Mouse (Mus musculus) retina, embryonic 14.5 days (tissue): ENCODE data around the gene Gm9573.

Experiments
- DNase-seq: peaks from one replicate; pipeline ENCODE4 v3.0.0-alpha.2; 2015; ENCODE audit warnings: low spot score

The Gm9573 gene

DNA sequence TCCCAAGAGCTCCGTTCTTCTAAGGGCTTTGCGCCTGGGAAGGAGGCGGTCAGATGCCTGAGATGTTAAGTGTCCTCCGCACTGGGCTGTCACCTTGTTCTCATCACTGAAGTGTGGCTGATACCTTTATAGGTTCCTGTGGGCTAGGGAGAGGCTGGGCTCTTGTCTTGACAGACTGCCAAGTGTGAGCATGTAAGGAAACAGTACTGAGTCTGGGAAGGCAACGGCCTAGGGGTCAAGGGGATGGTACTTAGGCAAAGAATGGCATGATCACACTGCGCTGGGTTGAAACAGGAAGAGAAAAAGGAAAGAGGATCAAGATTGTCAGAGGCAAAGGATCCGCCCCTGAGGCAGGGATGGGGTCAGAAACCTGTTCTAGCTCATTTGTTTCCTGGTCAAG, at the start of gene Gm9573:
TSS of gene Gm9573 (minus strand) at position 101 of the 400 bp plus-strand sequence.
- no peak for DNase-seq

DNA sequence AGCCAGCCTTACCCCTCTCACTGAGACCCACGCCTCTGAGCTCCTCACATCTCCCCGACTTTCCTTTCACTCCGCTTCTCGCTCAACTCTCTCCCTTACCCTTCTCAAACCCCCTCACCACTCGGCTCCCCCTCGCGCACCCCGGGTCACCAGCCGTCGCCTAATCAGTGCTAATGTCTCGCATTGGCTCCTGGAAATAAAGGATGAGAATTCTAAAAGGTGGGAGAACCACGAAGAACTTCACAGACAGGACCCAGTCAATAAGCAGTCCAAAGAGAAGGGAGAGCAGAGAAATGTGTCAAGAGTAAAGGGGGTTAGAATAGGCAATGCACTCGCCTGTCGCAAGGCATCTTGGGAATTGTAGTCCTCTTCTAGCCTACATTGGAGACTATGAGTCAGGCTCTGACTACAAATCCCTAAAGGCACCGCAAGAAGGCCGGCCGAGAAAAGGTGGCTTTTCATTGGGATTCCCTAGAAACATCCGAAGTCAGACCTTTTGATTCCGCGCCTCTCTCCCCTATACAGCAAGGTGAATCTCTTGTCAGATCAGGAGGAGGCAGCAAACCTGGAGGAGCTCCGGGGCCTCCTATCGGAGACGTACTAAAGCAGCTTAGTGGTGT, 47.1 kb upstream of the Gm9573 start, which contains the start of gene Gtf2h4:
TSS of gene Gtf2h4 (minus strand) at position 324 of the 620 bp plus-strand sequence.
- DNase-seq = peak; percentile 96

DNA sequence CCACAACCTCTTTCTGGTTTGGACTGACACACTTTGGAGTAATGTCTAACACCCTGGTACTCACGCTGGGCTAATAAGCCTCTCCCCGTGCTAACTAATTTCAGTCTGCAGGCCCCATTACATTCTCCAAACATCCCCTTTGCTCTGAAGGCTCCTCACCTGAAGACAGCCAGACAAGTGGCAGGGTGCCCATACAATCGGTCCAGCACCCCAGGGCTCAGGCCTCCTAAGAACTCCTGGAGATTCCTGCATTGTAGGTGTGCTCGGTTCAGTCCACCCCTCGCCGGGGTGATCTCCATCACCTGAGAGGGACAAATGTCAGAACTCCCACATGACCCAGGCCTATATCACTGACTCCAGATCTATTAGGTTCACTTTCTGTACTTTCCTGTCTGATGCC, 46.1 kb upstream of the Gm9573 start:
- DNase-seq = no peak

DNA sequence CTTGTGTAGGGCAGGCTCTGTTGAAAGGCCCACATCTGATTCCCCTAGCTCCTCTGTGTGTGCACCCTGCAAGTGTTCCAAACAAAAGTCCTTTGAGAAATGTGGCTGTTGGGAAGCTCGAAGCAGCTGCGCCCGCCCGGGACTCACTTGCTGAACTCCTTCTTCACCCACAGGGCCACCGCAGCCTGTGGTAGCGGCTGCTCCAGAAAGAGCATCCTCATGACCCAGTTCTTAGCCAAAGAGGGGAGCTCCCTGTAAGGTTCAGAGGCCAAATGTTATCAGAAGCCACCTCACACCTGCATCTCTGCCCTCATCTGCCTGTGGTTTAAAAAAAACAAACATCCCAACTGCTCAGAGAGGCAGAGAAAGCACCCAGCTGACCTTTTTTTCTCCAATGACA, 45.4 kb upstream of the Gm9573 start:
- no peak for DNase-seq

DNA sequence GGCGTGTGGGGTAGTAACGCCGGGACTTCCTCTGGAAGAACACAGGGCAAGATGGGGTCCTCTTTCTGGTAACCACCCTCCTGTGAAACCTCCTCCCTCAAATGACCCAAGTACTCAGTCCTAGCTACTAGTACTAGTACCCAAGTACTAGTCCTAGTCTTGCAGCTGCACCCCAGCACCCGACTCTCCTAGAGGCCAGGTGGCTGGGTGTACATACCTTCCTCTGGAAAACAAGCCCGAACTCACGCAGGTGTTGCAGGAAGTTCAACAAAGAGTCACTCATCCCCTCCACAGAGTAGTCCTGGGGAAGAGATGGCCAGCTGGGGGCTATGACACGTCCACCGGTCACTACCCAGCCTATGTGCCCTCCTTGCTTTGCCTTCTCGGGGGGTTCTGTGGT, 43.3 kb upstream of the Gm9573 start:
- no peak for DNase-seq

DNA sequence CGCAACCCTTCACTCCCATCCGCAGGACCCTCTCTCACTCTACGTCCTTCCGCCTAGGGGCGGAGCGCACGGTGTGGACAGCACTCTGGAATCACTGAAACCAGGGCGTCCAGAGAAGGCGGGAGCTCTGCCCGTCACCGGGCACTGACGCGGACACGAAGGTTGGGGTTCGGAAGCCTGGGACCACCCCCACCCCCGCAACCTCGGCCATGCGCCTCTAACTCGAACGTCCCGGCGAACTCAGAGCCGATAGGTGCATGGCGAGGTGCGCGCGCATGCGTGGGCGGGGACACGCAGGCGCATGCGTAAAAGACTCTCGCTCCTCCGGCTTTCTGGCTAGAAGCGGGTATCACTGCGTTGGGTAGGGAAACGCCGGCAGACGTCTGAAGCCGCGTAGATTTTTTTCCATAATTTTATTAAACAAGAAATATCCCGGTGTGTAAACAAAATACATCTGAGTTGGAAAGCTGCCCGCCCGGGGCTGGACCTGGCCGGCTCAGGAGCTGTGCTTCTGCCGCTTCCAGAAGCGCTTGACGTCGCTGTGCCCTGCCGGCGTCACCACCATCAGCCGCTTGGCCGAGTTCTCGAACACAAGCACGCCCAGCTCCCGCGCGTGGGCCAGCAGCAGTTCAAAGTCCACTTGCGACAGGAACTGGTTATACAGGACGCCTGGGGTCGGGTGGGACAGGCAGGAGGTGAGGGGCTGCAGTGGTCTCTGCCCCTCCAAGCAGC, 41.1 kb upstream of the Gm9573 start, which contains the start of gene Vars2:
TSS of gene Vars2 (minus strand) at position 259 of the 732 bp plus-strand sequence.
- DNase-seq = peak; percentile 98

DNA sequence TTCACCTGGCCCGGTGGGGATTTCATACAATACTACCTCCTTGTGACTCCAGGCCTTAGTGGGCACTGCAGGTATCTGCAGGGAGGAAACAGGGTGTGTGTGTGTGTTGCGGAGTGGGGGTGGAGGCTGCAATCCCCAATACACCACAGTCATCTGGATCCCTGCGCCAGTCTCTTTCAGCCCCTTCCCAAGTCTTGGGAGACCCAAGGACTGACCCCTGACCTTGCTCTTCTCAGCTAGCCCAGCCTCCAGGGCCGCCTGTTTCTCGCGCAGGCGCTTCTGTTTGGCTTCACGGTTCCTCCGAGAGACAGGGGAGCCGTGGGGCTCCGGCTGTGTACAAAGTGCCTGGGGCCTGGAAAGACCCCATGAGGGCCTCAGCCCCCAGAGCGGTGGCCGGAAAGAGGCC, 40.4 kb upstream of the Gm9573 start:
- peak; percentile 64 for DNase-seq

DNA sequence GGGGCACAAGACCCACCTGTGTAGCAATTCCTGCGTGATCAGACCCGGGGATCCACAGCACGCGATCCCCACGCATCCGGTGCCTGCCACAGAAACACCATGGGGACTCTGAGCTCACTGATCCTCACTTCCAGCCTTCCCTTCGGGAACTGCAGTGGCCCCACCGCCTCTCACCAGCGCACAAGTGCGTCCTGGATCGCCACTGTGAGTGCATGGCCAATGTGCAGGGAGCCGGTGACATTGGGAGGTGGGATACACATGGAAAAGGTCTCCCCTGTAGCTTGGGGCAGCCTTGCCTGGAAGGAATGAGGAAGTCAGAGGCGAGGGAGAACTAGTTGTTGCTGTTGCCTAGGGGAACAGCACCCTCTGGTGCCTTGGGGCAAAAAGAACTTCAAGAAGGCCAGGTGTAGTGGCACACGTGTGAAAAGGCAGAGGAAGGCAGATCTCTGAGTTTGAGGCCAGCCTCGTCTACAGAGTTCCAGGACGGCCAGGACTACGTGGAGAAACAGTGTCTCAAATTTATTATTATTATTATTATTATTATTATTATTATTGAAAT, 39.6 kb upstream of the Gm9573 start:
- no peak for DNase-seq

DNA sequence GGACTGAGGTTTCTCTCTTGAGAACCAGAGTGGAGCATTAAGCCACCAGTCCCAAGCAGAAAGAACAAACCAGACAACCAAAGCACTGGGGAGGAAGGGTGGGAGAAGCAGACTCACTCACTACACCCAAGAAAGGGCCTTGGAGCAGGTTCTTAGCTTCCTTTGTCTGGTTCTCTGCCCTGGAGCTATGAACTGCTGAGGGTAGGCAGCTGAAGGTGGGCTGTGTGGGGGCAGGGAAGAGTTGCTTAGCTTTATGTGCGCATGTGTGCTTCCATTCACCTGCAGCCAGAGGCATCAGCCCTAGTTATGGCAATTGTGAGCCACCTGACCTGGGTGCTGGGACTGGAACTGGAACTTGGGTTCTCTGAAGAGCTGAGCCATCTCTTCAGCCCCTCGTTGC, 26.6 kb upstream of the Gm9573 start:
- DNase-seq = no peak

DNA sequence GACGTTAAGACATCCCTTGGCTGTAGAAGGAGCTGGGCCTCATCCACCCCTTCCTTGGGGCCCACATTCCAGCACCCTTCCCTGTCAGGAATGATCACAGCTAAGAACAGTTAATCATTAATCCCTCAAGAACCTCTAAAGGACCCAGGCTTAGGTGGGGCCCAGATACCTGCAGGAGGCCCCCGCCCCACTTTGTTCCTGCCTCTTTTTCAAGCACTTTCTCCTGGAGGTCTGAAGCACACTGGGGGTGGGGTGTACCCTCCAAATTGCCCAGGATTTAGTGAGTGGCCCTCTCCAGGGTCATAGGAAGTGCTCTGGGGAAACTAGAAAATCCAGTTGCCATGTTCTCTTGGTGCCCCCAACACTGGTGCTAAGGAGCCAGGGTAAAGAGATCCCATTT, 23.0 kb upstream of the Gm9573 start:
- no peak for DNase-seq

DNA sequence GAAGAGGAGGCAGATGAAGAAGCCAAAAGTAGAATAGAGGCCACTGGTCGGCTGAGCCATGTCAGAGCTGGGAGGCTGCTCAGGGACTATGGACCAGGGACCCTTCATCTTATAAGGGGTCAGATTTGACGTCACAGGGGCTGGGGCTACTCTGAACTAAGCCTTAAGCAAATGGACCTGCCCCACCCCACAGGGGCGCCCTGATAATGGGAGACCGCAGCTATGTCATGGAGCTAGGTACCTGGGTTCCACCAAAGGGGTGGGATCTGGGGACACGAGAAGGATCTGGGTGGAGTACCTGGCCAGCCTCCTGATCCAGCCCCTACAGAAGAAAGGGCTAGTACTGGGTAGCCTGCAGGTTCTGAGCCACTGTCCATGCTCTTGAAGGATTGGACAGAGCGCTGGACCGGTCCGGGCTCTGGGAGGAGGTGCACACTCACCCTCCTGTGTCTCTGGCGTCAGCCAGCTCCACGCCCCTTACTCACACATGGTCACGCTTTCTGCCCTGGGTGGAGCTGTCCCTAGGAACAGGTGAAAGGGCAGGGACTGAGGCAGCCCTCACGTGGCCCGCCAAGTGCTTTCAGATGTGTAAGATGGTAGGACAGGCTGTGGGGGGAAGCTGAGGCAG, 17.3 kb upstream of the Gm9573 start, which contains the start of gene Mucl3:
TSS of gene Mucl3 (minus strand) at position 87 of the 628 bp plus-strand sequence.
- DNase-seq = no peak

DNA sequence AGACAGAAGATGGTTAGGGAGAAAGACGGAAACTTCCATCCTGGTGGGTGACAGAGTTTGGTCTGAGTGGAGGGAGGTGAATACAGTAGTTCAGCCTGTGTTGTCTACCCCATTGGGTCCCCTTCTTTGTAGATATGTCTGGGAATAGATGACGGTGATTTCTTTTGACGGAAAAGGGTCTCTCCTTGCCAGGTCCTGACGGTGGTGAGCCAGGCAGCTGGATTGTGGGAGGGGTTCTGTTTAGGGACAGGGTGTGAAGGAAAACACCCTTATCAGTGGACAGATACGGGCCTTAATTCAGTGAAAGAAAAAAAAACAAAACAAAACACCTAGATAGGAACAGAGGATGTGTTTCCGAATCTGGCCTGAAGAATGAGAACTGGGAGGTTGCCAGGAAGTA, 12.9 kb upstream of the Gm9573 start:
- no peak for DNase-seq

DNA sequence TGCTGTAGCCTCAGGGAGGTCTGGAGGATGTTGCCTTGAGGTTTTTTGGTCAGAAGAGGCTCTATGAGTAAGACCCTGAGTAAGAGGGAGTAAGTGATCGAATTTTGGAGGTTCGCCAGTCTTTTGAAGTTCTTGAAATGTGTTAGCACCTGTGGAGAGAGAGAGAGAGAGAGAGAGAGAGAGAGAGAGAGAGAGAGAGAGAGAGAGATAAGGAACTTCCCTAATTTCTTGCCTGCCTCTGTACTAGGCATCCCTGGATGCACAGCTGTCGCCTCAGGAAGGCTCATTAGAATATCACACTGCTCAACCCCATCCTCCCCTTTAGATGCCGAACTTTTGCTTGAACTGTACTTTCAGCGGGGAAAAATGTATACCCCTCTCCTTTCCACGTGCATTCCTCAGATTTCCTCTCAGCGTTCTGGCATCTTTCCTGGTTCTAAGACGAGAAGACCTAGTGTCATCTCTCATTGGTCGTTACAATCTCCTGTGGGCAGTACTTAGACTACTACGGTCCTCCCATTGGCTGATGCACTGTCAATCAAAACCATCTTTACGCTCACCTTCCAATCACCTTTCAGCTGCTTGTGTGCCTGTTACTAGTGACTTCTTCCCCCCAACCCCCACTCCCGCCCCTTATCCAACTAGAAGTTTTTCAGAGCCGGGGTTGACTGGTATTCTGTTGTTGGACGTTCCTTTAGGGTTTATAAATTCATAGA, 12.2 kb upstream of the Gm9573 start:
- peak; percentile 69 for DNase-seq

DNA sequence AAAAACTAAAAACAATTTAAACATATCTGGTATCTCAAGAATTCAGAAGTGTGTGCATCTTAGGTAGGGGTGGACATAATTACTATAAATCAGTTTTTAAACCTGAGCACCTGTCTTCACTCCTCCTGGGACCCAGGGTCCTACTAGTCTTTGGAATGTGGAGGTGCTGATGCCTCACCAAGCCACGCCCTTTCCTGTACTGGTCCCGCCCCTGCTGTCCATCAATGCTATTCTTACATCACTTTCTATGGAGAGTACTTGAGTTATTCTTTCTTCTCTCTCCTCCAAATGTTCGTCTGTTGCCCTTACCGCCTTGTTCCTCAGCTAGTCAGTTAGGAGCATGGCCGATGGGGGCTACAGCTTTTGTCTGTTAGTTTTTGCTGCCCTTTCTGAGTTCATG, 9.9 kb upstream of the Gm9573 start:
- DNase-seq = peak; percentile 44

DNA sequence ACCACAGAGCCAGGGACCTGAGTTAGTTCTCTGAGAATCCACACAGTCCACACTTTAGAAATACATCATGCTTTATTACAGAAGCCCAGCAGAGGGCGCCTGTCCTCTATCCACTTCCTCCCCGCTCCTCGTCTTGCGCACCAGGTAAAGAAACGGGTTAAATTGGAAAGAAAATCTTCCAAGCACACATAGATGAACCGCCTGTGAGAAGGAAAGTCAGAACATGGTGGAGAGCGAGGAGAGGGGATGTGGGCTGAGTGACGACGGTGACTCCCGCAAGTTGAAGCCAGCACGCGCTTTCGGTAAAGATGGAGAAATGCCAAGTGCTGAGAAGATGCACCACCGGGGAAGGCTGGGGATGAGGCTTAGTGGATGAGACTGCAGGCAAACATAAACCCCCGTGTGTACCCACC, 9.3 kb upstream of the Gm9573 start:
- DNase-seq = peak; percentile 93

DNA sequence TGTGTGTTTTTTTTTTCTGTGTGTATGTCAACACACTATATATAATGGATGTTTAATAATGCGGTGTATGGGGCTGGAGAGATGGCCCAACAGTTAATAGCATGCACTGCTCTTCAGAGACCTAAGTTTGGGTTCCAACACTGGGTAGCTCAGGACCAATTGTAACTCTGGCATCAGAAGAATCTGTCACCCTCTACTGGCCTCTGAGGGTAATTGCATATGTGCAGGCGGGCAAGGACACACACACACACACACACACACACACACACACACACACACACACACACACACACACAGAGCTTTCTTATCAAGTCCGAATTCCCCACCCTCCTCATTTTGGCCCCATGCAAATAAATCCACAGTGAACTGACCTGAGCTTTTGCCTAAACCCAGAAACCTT, 8.8 kb upstream of the Gm9573 start:
- peak; percentile 14 for DNase-seq

DNA sequence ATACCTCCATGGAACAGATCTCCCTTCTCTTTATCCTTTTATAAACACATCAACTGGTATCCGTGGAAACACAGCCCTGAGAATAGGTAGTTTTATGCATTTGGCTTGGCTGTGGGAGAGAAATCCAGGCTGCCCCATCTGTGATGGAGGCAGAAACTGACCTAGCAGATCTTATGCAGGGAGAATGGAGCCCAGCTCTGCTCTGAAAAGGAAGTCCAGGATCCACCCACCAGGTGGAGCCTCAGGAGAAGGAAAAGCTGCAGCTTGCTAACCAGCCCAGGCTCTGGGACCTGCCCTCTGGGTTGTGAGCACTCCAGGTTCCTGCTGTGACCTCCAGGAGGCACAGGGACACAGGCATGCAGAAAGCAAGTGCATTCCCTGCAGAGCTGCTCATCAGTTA, 7.6 kb upstream of the Gm9573 start:
- peak; percentile 57 for DNase-seq

DNA sequence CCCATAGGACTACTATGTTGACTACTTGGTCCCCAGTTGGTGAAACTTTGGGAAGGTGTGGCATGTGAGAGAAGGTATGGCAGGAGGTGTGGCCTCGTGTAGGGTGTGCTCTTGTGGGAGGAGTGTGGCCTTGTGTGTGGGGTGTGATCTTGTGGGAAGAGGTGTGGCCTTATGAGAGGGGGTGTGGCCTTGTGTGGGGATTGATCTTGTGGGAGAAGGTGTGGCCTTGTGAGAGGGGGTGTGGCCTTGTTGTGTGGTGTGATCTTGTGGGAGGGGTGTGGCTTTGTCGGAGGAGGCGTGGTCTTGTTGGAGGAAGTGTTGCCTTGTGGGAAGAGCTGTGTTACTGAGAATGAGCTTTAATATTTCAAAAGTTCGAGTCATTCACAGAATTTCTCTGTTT, 9.3 kb downstream of the Gm9573 start:
- no peak for DNase-seq

DNA sequence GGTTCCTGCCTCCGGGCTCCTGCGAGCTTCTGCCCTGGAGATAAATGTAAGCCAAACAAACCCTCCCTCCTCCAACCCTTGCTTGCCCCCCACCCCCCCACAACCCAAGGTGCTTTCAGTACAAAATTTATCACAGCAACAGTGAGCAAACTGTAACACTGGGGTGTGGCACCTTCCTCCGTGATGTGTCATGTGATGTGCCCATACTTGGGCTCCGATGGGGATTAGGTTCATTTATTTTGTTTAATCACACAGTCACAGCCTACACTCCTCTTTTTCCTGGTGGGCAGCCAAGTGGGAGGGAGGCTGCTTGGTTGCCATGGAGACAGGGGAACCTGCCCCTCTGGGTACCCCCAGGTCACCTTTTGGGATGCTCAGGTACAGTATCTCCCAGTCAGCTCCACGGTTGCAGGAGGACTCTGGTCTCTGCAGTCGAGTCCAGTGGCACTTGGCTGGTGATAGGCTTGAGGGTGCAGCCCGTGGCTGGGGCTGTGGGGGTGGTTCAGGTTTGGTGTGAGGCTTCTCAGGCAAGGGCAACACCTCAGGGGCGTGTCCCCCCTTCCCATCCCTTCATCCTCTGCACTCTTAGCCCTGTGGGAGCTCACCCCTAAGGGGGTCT, 24.6 kb downstream of the Gm9573 start:
- no peak for DNase-seq

DNA sequence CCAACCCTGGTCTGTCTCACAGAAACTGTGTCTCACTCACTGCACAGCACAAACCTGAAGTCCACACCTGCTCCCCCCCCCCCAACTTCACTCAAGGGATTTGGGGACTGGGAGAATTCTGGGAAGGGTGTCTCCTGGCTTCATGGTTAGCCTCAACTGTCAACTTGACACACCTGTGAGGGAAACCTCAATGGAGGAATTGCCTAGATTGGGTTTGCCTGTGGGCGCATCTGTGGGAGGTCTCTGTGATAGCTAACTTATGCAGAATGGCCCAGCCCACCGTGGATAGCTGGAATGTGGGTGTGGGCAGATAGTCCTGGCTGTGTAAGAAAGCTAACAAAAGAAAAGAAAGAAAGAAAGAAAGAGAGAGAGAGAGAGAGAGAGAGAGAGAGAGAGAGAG, 25.2 kb downstream of the Gm9573 start, which contains the start of gene Sfta2:
TSS of gene Sfta2 (plus strand) at position 301 of the 400 bp plus-strand sequence.
- no peak for DNase-seq

DNA sequence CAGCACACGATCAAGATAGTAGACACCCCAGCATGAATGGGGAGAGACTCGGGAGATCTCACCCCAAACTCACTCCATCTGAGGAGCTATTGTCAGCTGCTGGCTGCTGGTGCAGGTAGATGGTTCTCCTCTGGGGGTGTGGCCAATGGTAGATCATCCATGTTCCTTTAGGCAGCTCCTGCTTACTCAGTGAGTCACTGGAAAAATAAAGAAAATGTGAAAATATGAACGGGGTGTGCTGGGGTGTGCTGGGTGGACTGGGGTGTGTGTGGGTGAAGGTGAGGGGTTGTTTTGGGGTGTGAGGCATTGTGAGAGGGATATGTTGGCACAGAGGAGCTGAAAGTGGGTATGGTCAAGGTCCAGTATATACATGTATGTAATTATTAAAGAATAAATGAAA, 29.0 kb downstream of the Gm9573 start:
- DNase-seq = no peak

DNA sequence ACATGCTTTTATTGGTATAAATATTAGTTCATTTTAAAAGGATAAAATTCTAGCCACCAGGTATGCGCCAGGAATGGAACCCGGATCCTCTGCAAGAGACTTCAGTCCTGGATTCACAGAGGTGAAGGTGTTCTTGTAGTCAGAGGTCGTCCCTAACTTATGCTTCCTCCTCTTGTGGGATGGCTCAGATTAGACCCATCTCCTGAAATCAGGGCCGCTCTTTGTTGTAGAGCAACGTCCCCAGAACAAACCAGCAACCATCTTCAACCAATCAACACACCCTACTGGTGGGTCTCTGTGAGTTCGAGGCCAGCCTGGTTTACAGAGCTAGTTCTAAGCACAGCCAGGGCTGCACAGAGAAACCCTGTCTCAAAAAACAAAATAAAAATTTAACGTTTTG, 32.0 kb downstream of the Gm9573 start:
- DNase-seq = no peak
